Mouse (Mus musculus) layer of hippocampus, postnatal 36 days (tissue): ENCODE measurements around the gene Plcz1. TPM values are rescaled to one million over a fixed set of nuclear protein-coding genes. Genes with fewer than 3 reads are reported as not detected.

Source experiments
- DNase-seq, 2 experiments: peaks; one replicate each; pipeline ENCODE4 v3.0.0; 2022
- total RNA-seq, 2 experiments: library from RNA; stranded (reverse); gene quantifications; 2 replicates each; pipeline ENCODE4 v1.2.3; 2021

Gene Plcz1
- total RNA-seq, 2 experiments from 2014 or later = 0.92 to 0.96 TPM

DNA sequence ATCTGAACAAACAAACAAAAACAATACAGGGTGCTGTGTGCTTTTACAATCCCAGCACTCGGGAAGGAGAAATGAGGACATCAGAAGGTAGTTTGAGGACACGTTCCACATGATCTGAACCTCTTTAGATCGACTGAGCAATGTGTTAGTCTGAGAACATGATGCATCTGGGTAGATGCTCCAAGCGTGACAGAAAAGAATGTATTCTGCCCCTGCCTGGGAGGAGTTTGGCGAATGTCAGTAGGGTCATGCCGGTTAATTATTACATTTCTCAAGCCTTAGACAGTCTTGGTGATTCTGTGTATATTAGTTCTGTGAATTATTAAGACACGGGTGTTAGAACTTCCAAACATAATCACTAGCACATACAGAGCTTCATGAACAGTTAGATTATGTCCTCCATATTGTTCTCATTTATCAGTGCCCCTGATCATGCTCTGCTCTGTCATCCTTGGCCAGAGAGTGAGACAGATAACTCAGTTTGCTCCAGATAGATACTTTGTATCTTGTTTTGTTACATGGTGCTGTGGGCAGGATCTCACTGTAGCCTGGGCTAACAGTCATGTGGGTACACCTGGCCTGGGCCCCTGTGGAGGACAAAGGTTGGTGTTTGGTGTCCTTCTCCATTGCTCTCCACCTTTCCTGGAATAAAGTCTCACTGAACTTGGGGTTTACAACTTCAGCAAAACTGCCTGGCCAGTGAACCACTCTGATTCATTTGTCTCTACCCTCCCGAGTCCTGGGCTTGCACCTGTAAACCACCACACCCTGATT lies 94.0 kb downstream of the Plcz1 start:
- DNase-seq = no peak

Other genes starting within 250 kb of the Plcz1 start
- gene Capza3, start 205 bp downstream of the Plcz1 start, total RNA-seq = not detected